In genomic region chr9:59664664-59665256, GRCm38 (mm10) we compare ENCODE assay signal across 13 mouse cellular contexts. TPM values are rescaled to one million over a fixed set of nuclear protein-coding genes. Genes with fewer than 3 reads are reported as not detected.
A peak's percentile ranks its signal among the peaks of the same experiment; 100 is the strongest.
DNase-seq lines count a peak whose midpoint lies in the region; TF ChIP-seq lines count a peak whose summit lies in the region.
"Had no signal": no experiment of that assay in that cellular context is flagged by ENCODE, and none has a peak within 500 bp of the region (broad histone marks: within the 10 kb centered on the region; RNA-seq: fewer than 3 reads in every experiment).

No protein-coding gene starts in this region.

- no peak for TF ChIP-seq CTCF in gastrocnemius, adult 2 months (IDR thresholded peaks at IDR 0.05)
- TF ChIP-seq CTCF in layer of hippocampus, adult 2 months (conservative IDR thresholded peaks at IDR 0.05) = no peak

- peaks cover 19% of the 10 kb centered on the region for H3K4me1 ChIP-seq in brown adipose tissue, adult 24 weeks (ENCODE audit: control insufficient read depth, insufficient read depth, insufficient read length, low read length)

- intact Hi-C loops in gastrocnemius, adult 2 months (cut with DNase I) = no loop called here

- peak overlapping the region; percentile 99 for H3K27ac ChIP-seq in gastrocnemius, adult 2 months
- peak overlapping the region; percentile 15; the same call in 1 of the 2 replicates for H3K27ac ChIP-seq in layer of hippocampus, adult 2 months
- H3K27ac ChIP-seq in brown adipose tissue, adult 24 weeks (replicated peaks; ENCODE audit: low read depth, low read length) = peak overlapping the region; percentile 71
- H3K27ac ChIP-seq: hindbrain, embryonic 13.5 days; limb, embryonic 13.5 days had no signal

- DNase-seq in gastrocnemius, adult 2 months = no peak
- DNase-seq in gastrocnemius, adult 18-20 months (ENCODE audit: low spot score) = no peak
- no peak for DNase-seq in layer of hippocampus, adult 2 months (ENCODE audit: low spot score in 2 of 2)
- DNase-seq in layer of hippocampus, postnatal 10 days (ENCODE audit: low spot score in 2 of 2) = no peak
- peak; percentile 25 for DNase-seq in lung, postnatal 14 days
- DNase-seq in urinary bladder, adult 18-20 months (ENCODE audit: low spot score in 2 of 2) = no peak
- no peak for DNase-seq in gastrocnemius, postnatal 25 days
- DNase-seq: cerebellum, postnatal 10 days; retina, postnatal 1 day; thymus, postnatal 36 days had no signal

- H3K4me3 ChIP-seq in gastrocnemius, adult 2 months = peak overlapping the region; percentile 93
- H3K4me3 ChIP-seq in layer of hippocampus, adult 2 months = no peak overlapping the region
- no peak overlapping the region for H3K4me3 ChIP-seq in brown adipose tissue, adult 24 weeks (ENCODE audit: insufficient read depth, low read depth, low read length)
- H3K4me3 ChIP-seq: hindbrain, embryonic 13.5 days; limb, embryonic 13.5 days had no signal

RNA-seq across cellular contexts. Expression of gene Pkm, which starts 8.6 kb away (rescaled TPM):
- total RNA-seq in gastrocnemius, adult 2 months (2021) = 1,000 to 10,000 TPM; 2,556 to 3,331 TPM
- total RNA-seq in gastrocnemius, adult 18-20 months (2021) = 1,000 to 10,000 TPM; 2,790 to 2,981 TPM
- 1,000 to 10,000 TPM; 1,301 to 1,421 TPM for total RNA-seq in layer of hippocampus, adult 2 months (2021)
- total RNA-seq in layer of hippocampus, postnatal 10 days (2021) = 100 to 1,000 TPM; 761 to 808 TPM
- 1,903 and 1,933 TPM in 2 replicates for polyA plus RNA-seq in brown adipose tissue, adult 24 weeks (2012; ENCODE audit: insufficient read depth, insufficient read length, missing spikeins)
- 1,000 to 10,000 TPM; 2,850 to 2,853 TPM for total RNA-seq in gastrocnemius, postnatal 25 days (2021)

RNA-seq across cellular contexts. Expression of gene Gramd2, which starts 15.2 kb away (rescaled TPM):
- under 1 TPM; 0.11 to 0.13 TPM for total RNA-seq in gastrocnemius, adult 2 months (2021)
- total RNA-seq in gastrocnemius, adult 18-20 months (2021) = under 1 TPM in 1 of 2 experiments, not detected in 1; 0.07 TPM
- total RNA-seq in layer of hippocampus, adult 2 months (2021) = 1 to 10 TPM; 5.7 to 7.5 TPM
- 10 to 100 TPM; 12.8 to 14.7 TPM for total RNA-seq in layer of hippocampus, postnatal 10 days (2021)
- polyA plus RNA-seq in brown adipose tissue, adult 24 weeks (2012; ENCODE audit: insufficient read depth, insufficient read length, missing spikeins) = 0.58 TPM in 1 of 2 replicates, not detected in the other
- under 1 TPM in 1 of 2 experiments, not detected in 1; 0.27 TPM for total RNA-seq in gastrocnemius, postnatal 25 days (2021)

RNA-seq across cellular contexts. Expression of gene Parp6, which starts 47.7 kb away (rescaled TPM):
- total RNA-seq in gastrocnemius, adult 2 months (2021) = 10 to 100 TPM; 25.7 to 26.0 TPM
- total RNA-seq in gastrocnemius, adult 18-20 months (2021) = 10 to 100 TPM; 24.2 to 24.7 TPM
- total RNA-seq in layer of hippocampus, adult 2 months (2021) = 100 to 1,000 TPM; 129 to 132 TPM
- 100 to 1,000 TPM; 177 to 180 TPM for total RNA-seq in layer of hippocampus, postnatal 10 days (2021)
- polyA plus RNA-seq in brown adipose tissue, adult 24 weeks (2012; ENCODE audit: insufficient read depth, insufficient read length, missing spikeins) = 32.8 and 40.1 TPM in 2 replicates
- 10 to 100 TPM; 18.6 to 20.3 TPM for total RNA-seq in gastrocnemius, postnatal 25 days (2021)

Comparison
In these comparisons a context has a peak if more than half of its experiments do, and no peak if none do; other contexts are left out.
1. H3K27ac ChIP-seq: peak in every context shown above with its lines; median percentile 99 in gastrocnemius, adult 2 months; 71 in brown adipose tissue, adult 24 weeks; 15 in layer of hippocampus, adult 2 months.
2. RNA of gene Gramd2, which starts 15.2 kb away (total RNA-seq): 12.8 to 14.7 TPM in layer of hippocampus, postnatal 10 days and 5.7 to 7.5 TPM in layer of hippocampus, adult 2 months; 0.27 TPM in gastrocnemius, postnatal 25 days, 0.07 TPM in gastrocnemius, adult 18-20 months and 0.11 to 0.13 TPM in gastrocnemius, adult 2 months; every median in the first group is over 4 times any median in the second.
3. RNA of gene Parp6, which starts 47.7 kb away (total RNA-seq): 177 to 180 TPM in layer of hippocampus, postnatal 10 days and 129 to 132 TPM in layer of hippocampus, adult 2 months; 25.7 to 26.0 TPM in gastrocnemius, adult 2 months, 24.2 to 24.7 TPM in gastrocnemius, adult 18-20 months and 18.6 to 20.3 TPM in gastrocnemius, postnatal 25 days; every median in the first group is over 4 times any median in the second.